Mouse (Mus musculus) monocyte, adult 59 days (primary cell): ENCODE results near the gene Olfr1463. TPM values are rescaled to one million over a fixed set of nuclear protein-coding genes. Genes with fewer than 3 reads are reported as not detected.

ENCODE experiments used
- total RNA-seq, 2 experiments: library from RNA; stranded (reverse); gene quantifications; one replicate each; pipeline ENCODE4 v1.2.4; 2023

The Olfr1463 gene
- not detected for total RNA-seq

GRCm38 (mm10) chr19:13231028-13231427, at the start of gene Olfr1463:
Olfr1463 (plus strand) TSS chr19:13231328.

GRCm38 (mm10) chr19:13185434-13185833, 45.7 kb upstream of the Olfr1463 start, which contains the start of gene Olfr1462:
Olfr1462 (plus strand) TSS chr19:13185734.

Other genes starting within 250 kb of the Olfr1463 start
- not detected for gene Olfr1451, start 236.3 kb upstream of the Olfr1463 start, total RNA-seq
- gene Olfr1453, start 203.0 kb upstream of the Olfr1463 start, total RNA-seq, result not detected
- gene Olfr1454, start 170.7 kb upstream of the Olfr1463 start, total RNA-seq, result not detected
- not detected for gene Olfr1457, start 133.4 kb upstream of the Olfr1463 start, total RNA-seq
- not detected for gene Olfr1458, start 124.6 kb upstream of the Olfr1463 start, total RNA-seq
- under 1 TPM in 1 of 2 experiments, not detected in 1; 0.10 TPM for gene Olfr1459, start 81.8 kb upstream of the Olfr1463 start, total RNA-seq
- gene Olfr1461, start 68.3 kb upstream of the Olfr1463 start, total RNA-seq, result not detected
- gene Olfr1462, start 45.6 kb upstream of the Olfr1463 start, total RNA-seq, result not detected
- gene Olfr1465, start 84.2 kb downstream of the Olfr1463 start, total RNA-seq, result not detected
- gene Olfr1466, start 107.5 kb downstream of the Olfr1463 start, total RNA-seq, result not detected
- gene Olfr1467, start 130.9 kb downstream of the Olfr1463 start, total RNA-seq, result not detected
- gene Olfr1469, start 176.5 kb downstream of the Olfr1463 start, total RNA-seq, result not detected
- not detected for gene Olfr1471, start 212.1 kb downstream of the Olfr1463 start, total RNA-seq
- gene Olfr1472, start 224.8 kb downstream of the Olfr1463 start, total RNA-seq, result not detected
- gene Olfr1474, start 238.2 kb downstream of the Olfr1463 start, total RNA-seq, result not detected
- gene Olfr1475, start 248.9 kb downstream of the Olfr1463 start, total RNA-seq, result not detected